ENCODE assay signal across 9 mouse cellular contexts in genomic region chr7:80013884-80014550, GRCm38 (mm10). TPM values are rescaled to one million over a fixed set of nuclear protein-coding genes. Genes with fewer than 3 reads are reported as not detected.
DNase-seq lines count a peak whose midpoint lies in the region; ATAC-seq and TF ChIP-seq lines count a peak whose summit lies in the region.
"Had no signal": no experiment of that assay in that cellular context is flagged by ENCODE, and none has a peak within 500 bp of the region (broad histone marks: within the 10 kb centered on the region; RNA-seq: fewer than 3 reads in every experiment).

No protein-coding gene starts in this region.

- no peak for TF ChIP-seq POLR2A in spleen, adult 2 months (IDR thresholded peaks at IDR 0.05; ENCODE audit: low read depth, low read length)

- H3K36me3 ChIP-seq in spleen, adult 2 months (ENCODE audit: control insufficient read depth, insufficient read depth, low read length): no peaks in the 10 kb centered on the region
- no peaks in the 10 kb centered on the region for H3K36me3 ChIP-seq in stomach, postnatal 0 days (ENCODE audit: control insufficient read depth, insufficient read depth, low read length)
- H3K36me3 ChIP-seq in forebrain, embryonic 16.5 days (ENCODE audit: control insufficient read depth, insufficient read depth): no peaks in the 10 kb centered on the region
- H3K36me3 ChIP-seq in forebrain, embryonic 10.5 days (replicated peaks): no peaks in the 10 kb centered on the region
- H3K36me3 ChIP-seq: embryonic facial prominence, embryonic 15.5 days had no signal

- DNase-seq in spleen, adult 2 months (ENCODE audit: low read depth in 1 of 2, low spot score in 2 of 2): no peak
- no peak for DNase-seq in spleen, adult 12 weeks (ENCODE audit: low spot score)
- peak; percentile 64 for DNase-seq in kidney, postnatal 10 days
- peak; percentile 57 for DNase-seq in stomach, postnatal 0 days (ENCODE audit: low spot score)
- DNase-seq in cerebellum, postnatal 4 days (ENCODE audit: low spot score in 2 of 2): no peak
- DNase-seq in forebrain, embryonic 10.5 days (ENCODE audit: extremely low spot score, low spot score): no peak

- no peak for TF ChIP-seq EP300 in stomach, postnatal 0 days (optimal IDR thresholded peaks at IDR 0.05)

- H3K9me3 ChIP-seq in stomach, postnatal 0 days (ENCODE audit: control insufficient read depth, low read length): no peaks in the 10 kb centered on the region
- H3K9me3 ChIP-seq in forebrain, embryonic 16.5 days (ENCODE audit: control insufficient read depth, low read length): no peaks in the 10 kb centered on the region
- no peaks in the 10 kb centered on the region for H3K9me3 ChIP-seq in forebrain, embryonic 10.5 days
- H3K9me3 ChIP-seq: embryonic facial prominence, embryonic 15.5 days had no signal

- H3K4me1 ChIP-seq in spleen, adult 2 months (ENCODE audit: control insufficient read depth, insufficient read depth, insufficient read length): peaks cover under 1% of the 10 kb centered on the region; the same call in 1 of the 2 replicates
- H3K4me1 ChIP-seq in stomach, postnatal 0 days (replicated peaks; ENCODE audit: control insufficient read depth, insufficient read depth): no peaks in the 10 kb centered on the region
- no peaks in the 10 kb centered on the region for H3K4me1 ChIP-seq in forebrain, embryonic 16.5 days (replicated peaks; ENCODE audit: control insufficient read depth, insufficient read depth, low read length)
- H3K4me1 ChIP-seq in forebrain, embryonic 10.5 days: peaks cover 6% of the 10 kb centered on the region
- H3K4me1 ChIP-seq: embryonic facial prominence, embryonic 15.5 days had no signal

- WGBS in spleen, adult 2 months: 45% methylated on average over 7 of the region's 7 CpGs
- WGBS in stomach, postnatal 0 days: 51% methylated on average over 7 of the region's 7 CpGs
- WGBS in forebrain, embryonic 16.5 days: 77% methylated on average over 7 of the region's 7 CpGs
- WGBS in forebrain, embryonic 10.5 days: 83% methylated on average over 7 of the region's 7 CpGs

- no peaks in the 10 kb centered on the region for H3K27me3 ChIP-seq in spleen, adult 2 months (ENCODE audit: control insufficient read depth, insufficient read depth, low read length)
- H3K27me3 ChIP-seq in stomach, postnatal 0 days (ENCODE audit: control insufficient read depth, insufficient read depth, low read length): no peaks in the 10 kb centered on the region
- no peaks in the 10 kb centered on the region for H3K27me3 ChIP-seq in forebrain, embryonic 16.5 days (replicated peaks; ENCODE audit: control insufficient read depth, insufficient read depth, low read length)
- no peaks in the 10 kb centered on the region for H3K27me3 ChIP-seq in forebrain, embryonic 10.5 days (ENCODE audit: poor library complexity, severe bottlenecking)
- H3K27me3 ChIP-seq: embryonic facial prominence, embryonic 15.5 days had no signal

- H3K9ac ChIP-seq in stomach, postnatal 0 days (ENCODE audit: low read length): no peak overlapping the region
- no peak overlapping the region for H3K9ac ChIP-seq in forebrain, embryonic 16.5 days (replicated peaks; ENCODE audit: low read depth, low read length)
- H3K9ac ChIP-seq: embryonic facial prominence, embryonic 15.5 days had no signal

- H3K27ac ChIP-seq in spleen, adult 2 months (ENCODE audit: insufficient read depth, low read length): peak overlapping the region; percentile 46
- 0 out of 2 replicates have a peak overlapping the region, but pooled peaks have one; percentile 30 for H3K27ac ChIP-seq in stomach, postnatal 0 days (replicated peaks)
- no peak overlapping the region for H3K27ac ChIP-seq in forebrain, embryonic 16.5 days (ENCODE audit: low read length)
- no peak overlapping the region for H3K27ac ChIP-seq in forebrain, embryonic 10.5 days
- H3K27ac ChIP-seq: embryonic facial prominence, embryonic 15.5 days had no signal

- TF ChIP-seq CTCF in spleen, adult 2 months (IDR thresholded peaks at IDR 0.05; ENCODE audit: extremely low read depth, insufficient read depth, insufficient read length, insufficient replicate concordance): no peak
- TF ChIP-seq CTCF in stomach, postnatal 0 days (IDR thresholded peaks at IDR 0.05; ENCODE audit: low read depth): no peak

- ATAC-seq in granulocyte monocyte progenitor cell, adult 5-6 weeks (replicated peaks; ENCODE audit: poor library complexity, severe bottlenecking): peak; percentile 59
- ATAC-seq in stomach, postnatal 0 days (ENCODE audit: low FRiP score, low TSS enrichment): peak; percentile 75
- no peak for ATAC-seq in forebrain, embryonic 16.5 days

- H3K4me2 ChIP-seq in stomach, postnatal 0 days (replicated peaks; ENCODE audit: low read depth): no peak overlapping the region
- no peak overlapping the region for H3K4me2 ChIP-seq in forebrain, embryonic 16.5 days (ENCODE audit: low read length)
- H3K4me2 ChIP-seq: embryonic facial prominence, embryonic 15.5 days had no signal

- H3K4me3 ChIP-seq in spleen, adult 2 months (ENCODE audit: extremely low read depth, insufficient read depth, insufficient read length): no peak overlapping the region
- H3K4me3 ChIP-seq in stomach, postnatal 0 days (ENCODE audit: low read depth, low read length): no peak overlapping the region
- H3K4me3 ChIP-seq in forebrain, embryonic 16.5 days (replicated peaks; ENCODE audit: low read length): no peak overlapping the region
- H3K4me3 ChIP-seq in forebrain, embryonic 10.5 days: no peak overlapping the region
- H3K4me3 ChIP-seq: embryonic facial prominence, embryonic 15.5 days had no signal

RNA-seq across cellular contexts. Expression of gene Zfp710, which starts 10.6 kb away (rescaled TPM):
- polyA plus RNA-seq in spleen, adult 2 months (2012; rRNA removed): 45.3 and 57.7 TPM in 2 replicates
- 26.7 and 27.6 TPM in 2 replicates for total RNA-seq in granulocyte monocyte progenitor cell, adult 5-6 weeks (2014; fragmentation: Nextera tagmentation)
- total RNA-seq in granulocyte monocyte progenitor cell, adult 5-6 weeks (2017): 13.7 and 24.3 TPM in 2 replicates
- polyA plus RNA-seq in stomach, postnatal 0 days (2015; fragmentation: Nextera tagmentation; extraction: Ambion mirVana): 10.3 and 12.0 TPM in 2 replicates
- 18.7 and 19.6 TPM in 2 replicates for polyA plus RNA-seq in forebrain, embryonic 16.5 days (2015; fragmentation: Nextera tagmentation; extraction: Ambion mirVana)
- 33.3 and 33.4 TPM in 2 replicates for polyA plus RNA-seq in forebrain, embryonic 10.5 days (2016; fragmentation: Nextera tagmentation; extraction: Ambion mirVana)

Comparison
In these comparisons a context has a peak if more than half of its experiments do, and no peak if none do; other contexts are left out.
1. DNase-seq: peak in kidney, postnatal 10 days (single experiment) and stomach, postnatal 0 days (single experiment); none in spleen, adult 2 months (0 of 2), spleen, adult 12 weeks (single experiment), cerebellum, postnatal 4 days (0 of 2) and forebrain, embryonic 10.5 days (single experiment).
2. H3K27ac ChIP-seq: peak in spleen, adult 2 months (single experiment) and stomach, postnatal 0 days (single experiment); none in forebrain, embryonic 16.5 days (single experiment) and forebrain, embryonic 10.5 days (single experiment).